Mouse (Mus musculus): ENCODE data around the gene Fjx1. TPM values are rescaled to one million over a fixed set of nuclear protein-coding genes. Genes with fewer than 3 reads are reported as not detected.

Gene Fjx1
- 6.7 and 7.8 TPM in 2 replicates for polyA plus RNA-seq (2015; fragmentation: Nextera tagmentation; extraction: Ambion mirVana)

- Histone ChIP-seq H3K4me2 (replicated peaks) (peak within 1 kb of the TSS; percentile 100), H3K9ac (peak within 1 kb of the TSS; percentile 74), H3K4me1 (replicated peaks) (peaks cover 17% of the 10 kb centered on the region), H3K4me3 (replicated peaks) (peak within 1 kb of the TSS; percentile 76), H3K27me3 (replicated peaks) (no peaks in the 10 kb centered on the region), H3K36me3 (no peaks in the 10 kb centered on the region), H3K27ac (peak within 1 kb of the TSS; percentile 84), H3K9me3 (no peaks in the 10 kb centered on the region)
- peak; percentile 73 for ATAC-seq
- under 1% methylated on average over 48 of the region's 49 CpGs for WGBS
Observed at GRCm38 (mm10) chr2:102451671-102452549, at the start of gene Fjx1. Fjx1 (minus strand) TSS chr2:102452499.

GRCm38 (mm10) chr2:102500001-102500689 is 47.8 kb upstream of the Fjx1 start:
- 46% methylated on average over 4 of the region's 4 CpGs for WGBS
- no peaks in the 10 kb centered on the region for H3K36me3 ChIP-seq
- no peak for ATAC-seq
- H3K9ac ChIP-seq, result no peak overlapping the region
- H3K4me2 ChIP-seq (replicated peaks), result no peak overlapping the region
- no peak overlapping the region for H3K27ac ChIP-seq
- H3K4me3 ChIP-seq (replicated peaks), result no peak overlapping the region
- no peaks in the 10 kb centered on the region for H3K27me3 ChIP-seq (replicated peaks)
- no peaks in the 10 kb centered on the region for H3K4me1 ChIP-seq (replicated peaks)
- no peaks in the 10 kb centered on the region for H3K9me3 ChIP-seq

DNA sequence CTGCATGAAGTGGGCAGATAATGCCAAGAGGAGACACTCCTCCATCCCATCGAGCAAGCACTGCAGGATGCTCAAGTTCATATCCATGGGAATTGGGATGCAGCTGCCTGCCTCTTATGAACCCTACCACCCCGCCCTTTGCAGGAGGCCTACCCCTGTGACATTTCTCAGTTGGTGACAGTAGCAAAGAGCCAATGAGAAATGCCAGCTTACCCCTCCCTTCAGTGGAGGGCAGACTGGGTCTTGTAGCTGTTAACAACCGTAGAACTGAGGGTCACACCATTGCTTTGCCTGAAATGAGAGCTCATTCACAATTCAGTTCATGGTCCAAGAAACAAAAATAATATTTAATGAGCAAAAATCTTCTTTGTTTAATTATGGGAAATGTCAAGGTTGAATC is 28.4 kb upstream of the Fjx1 start:
- WGBS, result 72% methylated on average over 3 of the region's 3 CpGs
- no peaks in the 10 kb centered on the region for H3K36me3 ChIP-seq
- no peaks in the 10 kb centered on the region for H3K9me3 ChIP-seq
- H3K27ac ChIP-seq, result no peak overlapping the region
- no peak for ATAC-seq
- H3K4me3 ChIP-seq (replicated peaks), result no peak overlapping the region
- no peak overlapping the region for H3K4me2 ChIP-seq (replicated peaks)
- H3K27me3 ChIP-seq (replicated peaks), result no peaks in the 10 kb centered on the region
- no peaks in the 10 kb centered on the region for H3K4me1 ChIP-seq (replicated peaks)
- H3K9ac ChIP-seq, result no peak overlapping the region

DNA sequence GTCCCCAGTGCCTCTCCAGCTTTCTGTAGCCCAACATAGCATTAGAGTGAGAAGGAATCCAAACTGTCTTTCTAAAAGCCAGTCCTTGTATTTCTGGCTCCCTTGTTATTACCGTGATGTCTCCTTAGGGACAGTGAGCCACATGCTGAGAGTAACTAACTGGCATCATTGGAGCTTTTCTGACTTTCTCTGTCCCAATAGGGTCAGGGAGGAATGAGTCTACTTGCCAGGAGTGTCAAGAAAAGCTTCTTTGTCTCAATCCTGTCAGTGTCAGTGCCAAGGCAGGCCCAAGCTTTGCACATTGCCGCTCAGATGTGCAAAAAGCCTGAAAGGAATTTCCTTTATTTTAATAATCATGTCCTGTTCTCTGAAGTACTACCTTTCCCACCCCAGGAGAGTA is 23.8 kb upstream of the Fjx1 start:
- no peaks in the 10 kb centered on the region for H3K27me3 ChIP-seq (replicated peaks)
- no peaks in the 10 kb centered on the region for H3K9me3 ChIP-seq
- no peak for ATAC-seq
- no peaks in the 10 kb centered on the region for H3K4me1 ChIP-seq (replicated peaks)
- no peaks in the 10 kb centered on the region for H3K36me3 ChIP-seq
- H3K4me2 ChIP-seq (replicated peaks), result no peak overlapping the region
- no peak overlapping the region for H3K4me3 ChIP-seq (replicated peaks)
- no peak overlapping the region for H3K27ac ChIP-seq
- no peak overlapping the region for H3K9ac ChIP-seq
- WGBS, result 69% methylated on average over 2 of the region's 2 CpGs

GRCm38 (mm10) chr2:102468645-102469044 is 16.3 kb upstream of the Fjx1 start:
- no peak overlapping the region for H3K27ac ChIP-seq
- H3K4me2 ChIP-seq (replicated peaks), result no peak overlapping the region
- no peak overlapping the region for H3K9ac ChIP-seq
- ATAC-seq, result no peak
- no peak overlapping the region for H3K4me3 ChIP-seq (replicated peaks)
- 78% methylated on average over 3 of the region's 3 CpGs for WGBS
- H3K4me1 ChIP-seq (replicated peaks), result 0 out of 2 replicates have a peak, but pooled peaks cover under 1% of the 10 kb centered on the region
- H3K36me3 ChIP-seq, result no peaks in the 10 kb centered on the region
- H3K27me3 ChIP-seq (replicated peaks), result no peaks in the 10 kb centered on the region
- no peaks in the 10 kb centered on the region for H3K9me3 ChIP-seq

DNA sequence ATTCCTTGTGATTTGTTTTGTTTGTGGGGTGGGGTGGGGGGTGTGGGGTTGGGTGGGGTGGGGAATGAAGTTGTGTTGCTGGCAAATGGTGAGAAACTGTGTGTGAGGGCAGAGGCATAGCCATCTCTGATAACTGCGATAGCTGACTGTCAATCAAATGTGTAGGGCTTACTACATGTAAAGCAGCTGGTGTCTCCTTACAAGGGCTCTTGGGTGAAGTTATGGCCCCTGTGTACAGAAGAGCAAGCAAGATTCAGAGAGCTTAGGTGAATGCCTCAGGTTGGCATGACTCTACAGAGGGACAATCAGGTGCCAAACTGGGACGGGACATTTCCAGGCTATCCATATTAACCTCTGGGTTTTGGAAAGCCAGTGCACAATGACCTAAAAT is 12.0 kb upstream of the Fjx1 start:
- 0 out of 2 replicates have a peak, but pooled peaks have one; percentile 4 for ATAC-seq
- no peak overlapping the region for H3K4me2 ChIP-seq (replicated peaks)
- 0 out of 2 replicates have a peak, but pooled peaks cover 3% of the 10 kb centered on the region for H3K4me1 ChIP-seq (replicated peaks)
- H3K4me3 ChIP-seq (replicated peaks), result no peak overlapping the region
- H3K9me3 ChIP-seq, result no peaks in the 10 kb centered on the region
- H3K9ac ChIP-seq, result no peak overlapping the region
- H3K27me3 ChIP-seq (replicated peaks), result no peaks in the 10 kb centered on the region
- H3K36me3 ChIP-seq, result no peaks in the 10 kb centered on the region
- no peak overlapping the region for H3K27ac ChIP-seq
- WGBS, result 85% methylated on average over 2 of the region's 2 CpGs

DNA sequence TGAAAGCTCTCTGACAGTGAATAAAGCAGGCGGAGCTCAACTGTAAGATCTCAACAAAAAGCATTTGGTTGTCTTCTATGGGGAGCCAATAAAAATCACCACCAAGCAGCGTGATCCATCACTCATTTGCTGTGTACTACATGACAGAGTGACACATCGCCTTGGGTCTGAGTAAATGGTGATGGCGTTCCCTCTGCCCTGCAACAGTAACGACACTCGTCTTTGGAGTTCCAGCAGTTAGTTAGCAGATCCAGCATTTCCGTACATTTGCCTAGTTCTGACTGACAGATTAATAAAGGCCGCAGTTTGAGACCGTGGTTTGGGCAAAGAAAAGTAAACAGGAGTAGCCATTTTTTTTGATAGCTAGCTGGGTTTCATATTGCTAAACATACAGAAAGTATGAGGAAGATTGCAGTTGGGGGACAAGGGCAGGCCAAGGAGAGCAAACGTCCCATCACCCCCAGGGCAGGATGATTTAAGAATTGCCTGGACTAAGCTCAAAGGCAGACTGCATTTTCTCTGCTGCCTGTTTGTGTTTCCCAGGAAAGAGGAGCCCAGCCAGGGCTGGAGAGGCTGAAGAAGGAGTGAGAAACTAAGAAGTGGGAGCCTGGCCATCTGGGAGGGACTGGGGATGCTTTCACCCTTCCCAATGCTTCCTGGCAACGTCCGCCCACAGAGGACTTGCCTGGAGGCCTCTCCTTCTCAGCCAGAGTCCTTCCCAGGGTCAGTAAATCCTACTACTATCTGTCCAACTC is 11.5 kb upstream of the Fjx1 start:
- Histone ChIP-seq H3K9ac (no peak overlapping the region), H3K9me3 (no peaks in the 10 kb centered on the region), H3K4me2 (replicated peaks) (no peak overlapping the region), H3K4me1 (replicated peaks) (0 out of 2 replicates have a peak, but pooled peaks cover 3% of the 10 kb centered on the region), H3K27me3 (replicated peaks) (no peaks in the 10 kb centered on the region), H3K27ac (0 out of 2 replicates have a peak overlapping the region, but pooled peaks have one; percentile 4), H3K36me3 (no peaks in the 10 kb centered on the region), H3K4me3 (replicated peaks) (no peak overlapping the region)
- ATAC-seq, result 0 out of 2 replicates have a peak, but pooled peaks have one; percentile 25
- 49% methylated on average over 12 of the region's 12 CpGs for WGBS

GRCm38 (mm10) chr2:102461491-102461890 is 9.2 kb upstream of the Fjx1 start:
- Histone ChIP-seq H3K9me3 (no peaks in the 10 kb centered on the region), H3K27ac (no peak overlapping the region), H3K4me2 (replicated peaks) (no peak overlapping the region), H3K4me1 (replicated peaks) (0 out of 2 replicates have a peak, but pooled peaks cover 3% of the 10 kb centered on the region), H3K27me3 (replicated peaks) (no peaks in the 10 kb centered on the region), H3K9ac (no peak overlapping the region), H3K4me3 (replicated peaks) (no peak overlapping the region), H3K36me3 (no peaks in the 10 kb centered on the region)
- ATAC-seq, result no peak
- WGBS, result 90% methylated on average over 1 of the region's 1 CpGs

- Histone ChIP-seq H3K27ac (no peak overlapping the region), H3K4me2 (replicated peaks) (no peak overlapping the region), H3K4me1 (replicated peaks) (peaks cover 16% of the 10 kb centered on the region), H3K4me3 (replicated peaks) (no peak overlapping the region), H3K36me3 (no peaks in the 10 kb centered on the region), H3K9me3 (no peaks in the 10 kb centered on the region), H3K9ac (no peak overlapping the region), H3K27me3 (replicated peaks) (no peaks in the 10 kb centered on the region)
- 72% methylated on average over 1 of the region's 1 CpGs for WGBS
- no peak for ATAC-seq
Observed at GRCm38 (mm10) chr2:102455126-102455525, 2.8 kb upstream of the Fjx1 start.

DNA sequence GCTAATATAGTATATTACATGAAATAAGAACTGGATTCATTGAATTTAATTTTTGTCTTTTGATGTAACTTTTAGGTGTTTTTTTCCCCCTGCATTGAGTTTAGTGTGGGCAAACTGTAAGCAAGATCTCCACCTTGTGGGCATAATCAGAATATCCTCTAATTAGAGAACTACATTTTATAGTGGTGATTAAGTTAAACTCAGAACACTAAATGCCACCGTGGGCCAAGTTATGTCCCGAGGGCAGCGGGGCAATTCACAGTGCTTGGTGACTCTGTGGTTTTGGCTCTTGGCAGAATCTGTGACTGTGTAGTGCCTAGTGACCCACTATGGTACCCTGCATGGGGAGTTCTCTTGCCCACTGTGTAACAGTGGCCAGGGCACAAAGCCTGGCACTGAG is 1.1 kb upstream of the Fjx1 start:
- Histone ChIP-seq H3K4me3 (replicated peaks) (no peak overlapping the region), H3K9me3 (no peaks in the 10 kb centered on the region), H3K9ac (no peak overlapping the region), H3K4me1 (replicated peaks) (peaks cover 17% of the 10 kb centered on the region), H3K36me3 (no peaks in the 10 kb centered on the region), H3K27me3 (replicated peaks) (no peaks in the 10 kb centered on the region), H3K27ac (no peak overlapping the region), H3K4me2 (replicated peaks) (no peak overlapping the region)
- ATAC-seq, result no peak
- WGBS, result 36% methylated on average over 3 of the region's 3 CpGs

DNA sequence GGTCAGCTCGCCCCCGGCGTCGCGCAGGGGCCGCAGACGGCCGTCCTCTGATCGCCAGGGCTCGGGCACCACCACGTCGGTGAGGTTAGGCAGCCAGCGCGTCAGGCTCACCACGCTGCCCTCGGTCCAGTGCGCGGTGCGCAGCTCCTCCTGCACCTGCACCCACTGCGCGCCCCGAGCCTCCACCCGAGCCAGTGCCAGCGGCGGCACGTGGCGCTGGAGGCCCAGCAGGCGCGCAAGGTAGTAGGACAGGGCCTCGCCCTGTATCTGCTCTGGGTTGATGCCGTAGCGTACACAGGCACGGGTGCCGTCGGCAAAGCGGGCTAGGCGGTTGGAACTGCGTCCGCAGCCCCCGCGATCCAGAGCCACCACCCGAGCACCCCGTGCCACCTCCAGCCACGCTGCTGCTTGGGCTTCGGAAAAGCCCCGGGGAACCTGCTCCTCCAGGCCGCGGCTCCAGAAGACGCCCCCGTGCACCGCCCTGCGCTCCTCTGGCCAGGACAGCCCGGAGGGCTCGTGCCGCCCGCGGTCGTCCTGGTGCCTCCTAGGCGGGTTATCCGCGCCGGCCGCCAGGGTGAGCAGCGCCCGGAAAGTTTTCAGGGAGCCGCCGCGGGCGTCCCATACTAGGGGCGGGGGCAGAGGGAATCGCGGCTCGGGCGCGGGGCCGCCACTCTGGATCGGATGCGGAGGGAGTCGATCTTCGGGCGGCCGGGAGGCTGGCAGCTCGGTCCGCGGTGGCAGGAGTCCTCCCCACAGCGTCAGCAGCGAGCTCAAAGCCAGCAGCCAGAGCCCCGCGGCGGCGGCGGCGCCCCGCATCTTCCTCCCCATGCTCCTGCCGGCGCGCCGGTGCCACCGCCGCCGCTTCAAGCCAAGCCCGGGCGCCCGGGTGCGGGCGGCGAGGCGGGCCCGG is 1.3 kb downstream of the Fjx1 start:
- H3K4me1 ChIP-seq (replicated peaks), result peaks cover 17% of the 10 kb centered on the region
- peak overlapping the region; percentile 76 for H3K4me3 ChIP-seq (replicated peaks)
- WGBS, result under 1% methylated on average over 109 of the region's 109 CpGs

More for the DNA sequence above, 1.3 kb downstream of the Fjx1 start:
- no peaks in the 10 kb centered on the region for H3K9me3 ChIP-seq
- peak; percentile 68 for ATAC-seq
- H3K9ac ChIP-seq, result peak overlapping the region; percentile 74
- peak overlapping the region; percentile 100 for H3K4me2 ChIP-seq (replicated peaks)
- H3K36me3 ChIP-seq, result no peaks in the 10 kb centered on the region
- no peaks in the 10 kb centered on the region for H3K27me3 ChIP-seq (replicated peaks)
- peak overlapping the region; percentile 84 for H3K27ac ChIP-seq

Data from intestine, embryonic 15.5 days (tissue).